Mouse (Mus musculus): ENCODE results near the gene Abhd5.

The Abhd5 gene

GRCm38 (mm10) chr9:122351303-122352024, at the start of gene Abhd5:
Gene Abhd5 (plus strand): TSS chr9:122351608.
- DNase-seq (ENCODE audit: low read depth, low spot score) = peak; percentile 96

- no peak for DNase-seq (ENCODE audit: low read depth, low spot score)
Measured at GRCm38 (mm10) chr9:122305302-122305701, 46.1 kb upstream of the Abhd5 start.

- DNase-seq (ENCODE audit: low read depth, low spot score) = peak; percentile 67
Measured at GRCm38 (mm10) chr9:122309013-122309980, 42.1 kb upstream of the Abhd5 start.

GRCm38 (mm10) chr9:122310613-122311049, 40.8 kb upstream of the Abhd5 start:
- DNase-seq (ENCODE audit: low read depth, low spot score) = peak; percentile 89

GRCm38 (mm10) chr9:122311051-122311760, 40.2 kb upstream of the Abhd5 start:
- DNase-seq (ENCODE audit: low read depth, low spot score) = peak; percentile 60

GRCm38 (mm10) chr9:122312296-122312990, 39.0 kb upstream of the Abhd5 start:
- no peak for DNase-seq (ENCODE audit: low read depth, low spot score)

- peak; percentile 36 for DNase-seq (ENCODE audit: low read depth, low spot score)
Measured at GRCm38 (mm10) chr9:122313128-122313527, 38.3 kb upstream of the Abhd5 start.

- DNase-seq (ENCODE audit: low read depth, low spot score) = no peak
Measured at GRCm38 (mm10) chr9:122314386-122314785, 37.0 kb upstream of the Abhd5 start.

GRCm38 (mm10) chr9:122314942-122315341, 36.5 kb upstream of the Abhd5 start:
- peak; percentile 88 for DNase-seq (ENCODE audit: low read depth, low spot score)

GRCm38 (mm10) chr9:122315501-122315900, 35.9 kb upstream of the Abhd5 start:
- DNase-seq (ENCODE audit: low read depth, low spot score) = no peak

GRCm38 (mm10) chr9:122316562-122316961, 34.8 kb upstream of the Abhd5 start:
- no peak for DNase-seq (ENCODE audit: low read depth, low spot score)

- no peak for DNase-seq (ENCODE audit: low read depth, low spot score)
Measured at GRCm38 (mm10) chr9:122320626-122321025, 30.8 kb upstream of the Abhd5 start.

GRCm38 (mm10) chr9:122322356-122322755, 29.1 kb upstream of the Abhd5 start:
- DNase-seq (ENCODE audit: low read depth, low spot score) = no peak

- DNase-seq (ENCODE audit: low read depth, low spot score) = no peak
Measured at GRCm38 (mm10) chr9:122325996-122326395, 25.4 kb upstream of the Abhd5 start.

GRCm38 (mm10) chr9:122328199-122328598, 23.2 kb upstream of the Abhd5 start:
- no peak for DNase-seq (ENCODE audit: low read depth, low spot score)

GRCm38 (mm10) chr9:122336677-122337076, 14.7 kb upstream of the Abhd5 start:
- no peak for DNase-seq (ENCODE audit: low read depth, low spot score)

GRCm38 (mm10) chr9:122337510-122337931, 13.9 kb upstream of the Abhd5 start:
- DNase-seq (ENCODE audit: low read depth, low spot score) = peak; percentile 28

GRCm38 (mm10) chr9:122339972-122340371, 11.4 kb upstream of the Abhd5 start:
- no peak for DNase-seq (ENCODE audit: low read depth, low spot score)

- DNase-seq (ENCODE audit: low read depth, low spot score) = no peak
Measured at GRCm38 (mm10) chr9:122343399-122343798, 8.0 kb upstream of the Abhd5 start.

- no peak for DNase-seq (ENCODE audit: low read depth, low spot score)
Measured at GRCm38 (mm10) chr9:122344560-122344959, 6.8 kb upstream of the Abhd5 start.

GRCm38 (mm10) chr9:122345291-122345690, 6.1 kb upstream of the Abhd5 start:
- DNase-seq (ENCODE audit: low read depth, low spot score) = no peak

Data from ZHBTc4 (cell line).